Mouse (Mus musculus) R1 (cell line): ENCODE measurements around the gene Snx13.

Experiments used
- DNase-seq: peaks from one replicate; pipeline ENCODE4 v3.0.0-alpha.2; 2018; ENCODE audit warnings: low read depth, low spot score

Gene Snx13

GRCm38 (mm10) chr12:35047320-35048225, 587 bp downstream of the Snx13 start:
- DNase-seq: peak; percentile 56

GRCm38 (mm10) chr12:35048891-35049290, 1.9 kb downstream of the Snx13 start:
- DNase-seq: no peak

DNA sequence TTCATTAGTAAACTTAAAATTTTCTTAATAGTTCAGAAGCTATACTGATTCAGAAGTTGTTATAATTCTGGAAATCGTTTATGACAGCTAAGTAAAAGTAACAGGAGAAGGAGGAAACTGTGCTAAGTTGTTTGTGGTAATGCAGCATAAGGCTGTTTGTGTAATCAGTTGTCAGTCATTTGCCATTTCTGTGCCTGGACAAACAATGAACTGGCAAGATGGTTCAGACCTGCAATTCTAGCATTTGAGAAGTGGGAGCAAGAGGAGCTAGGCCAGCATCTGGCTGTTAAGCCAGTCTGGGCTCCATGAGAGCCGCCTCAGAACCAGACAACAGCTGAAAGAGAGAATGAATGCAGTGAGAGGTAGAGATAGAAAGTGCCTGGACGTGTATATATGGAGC, 3.5 kb downstream of the Snx13 start:
- DNase-seq: no peak

GRCm38 (mm10) chr12:35050964-35051758, 4.2 kb downstream of the Snx13 start:
- peak; percentile 30 for DNase-seq

DNA sequence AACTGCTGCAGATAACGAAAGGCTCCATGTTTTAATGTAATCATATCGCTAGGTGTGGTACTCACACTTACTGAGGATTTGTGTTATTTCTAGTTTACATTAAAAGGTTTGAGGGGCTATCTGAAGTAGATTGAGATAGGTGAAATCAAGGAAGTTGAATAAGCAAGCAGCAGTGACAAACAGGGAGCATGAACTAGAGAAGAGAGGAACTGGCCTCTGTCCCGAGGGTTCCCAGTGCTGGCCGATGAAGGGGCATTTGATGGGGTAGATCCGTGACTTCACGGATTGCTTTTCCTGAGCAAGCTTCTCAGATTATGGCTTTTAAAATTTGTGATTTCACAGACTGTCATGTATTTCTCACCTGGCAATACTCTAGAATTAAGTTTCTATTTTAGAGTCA, 7.4 kb downstream of the Snx13 start:
- DNase-seq: no peak

- DNase-seq: no peak
These were observed 8.4 kb downstream of the Snx13 start for GRCm38 (mm10) chr12:35055114-35056095.

GRCm38 (mm10) chr12:35063697-35064468, 16.9 kb downstream of the Snx13 start:
- no peak for DNase-seq

GRCm38 (mm10) chr12:35067621-35068020, 20.6 kb downstream of the Snx13 start:
- no peak for DNase-seq

- DNase-seq: no peak
These were observed 24.4 kb downstream of the Snx13 start for GRCm38 (mm10) chr12:35071336-35071735.

DNA sequence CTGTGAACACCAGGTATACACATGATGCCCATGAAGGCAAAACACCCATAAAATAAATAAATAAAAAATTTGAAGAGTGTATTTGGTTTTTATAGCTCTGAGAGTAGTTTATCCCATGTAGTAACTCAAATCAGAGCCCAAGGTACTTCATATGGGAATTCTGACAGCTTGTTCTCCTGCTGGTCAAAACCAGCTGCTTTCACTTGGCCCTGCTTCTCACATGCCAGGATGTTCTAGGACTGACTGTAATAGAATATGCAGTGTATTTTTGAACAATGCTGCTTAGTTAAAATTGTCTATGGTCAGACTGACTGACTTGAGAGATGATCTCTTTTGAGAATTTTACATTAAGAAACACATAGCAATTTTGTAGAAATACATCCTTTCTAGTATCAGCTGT, 25.2 kb downstream of the Snx13 start:
- DNase-seq: no peak

DNA sequence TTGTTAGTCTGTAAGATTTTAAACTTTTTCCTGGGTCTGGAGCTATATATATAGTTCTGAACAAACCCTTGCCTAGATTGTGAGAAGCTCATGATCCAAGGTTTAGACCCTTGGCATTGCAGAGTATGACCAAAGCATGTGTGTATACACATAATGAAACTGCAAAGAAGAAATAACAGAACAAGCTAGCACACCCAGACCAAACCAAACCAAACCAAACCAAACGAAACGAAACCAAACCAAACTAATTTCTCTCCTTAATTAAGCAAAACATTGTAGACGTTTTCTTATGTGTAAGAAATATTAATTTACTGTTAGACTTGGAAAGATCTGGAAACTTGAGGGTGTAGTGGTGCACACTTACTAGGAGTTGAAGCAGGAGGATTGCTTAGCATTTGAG, 29.0 kb downstream of the Snx13 start:
- DNase-seq: no peak

DNA sequence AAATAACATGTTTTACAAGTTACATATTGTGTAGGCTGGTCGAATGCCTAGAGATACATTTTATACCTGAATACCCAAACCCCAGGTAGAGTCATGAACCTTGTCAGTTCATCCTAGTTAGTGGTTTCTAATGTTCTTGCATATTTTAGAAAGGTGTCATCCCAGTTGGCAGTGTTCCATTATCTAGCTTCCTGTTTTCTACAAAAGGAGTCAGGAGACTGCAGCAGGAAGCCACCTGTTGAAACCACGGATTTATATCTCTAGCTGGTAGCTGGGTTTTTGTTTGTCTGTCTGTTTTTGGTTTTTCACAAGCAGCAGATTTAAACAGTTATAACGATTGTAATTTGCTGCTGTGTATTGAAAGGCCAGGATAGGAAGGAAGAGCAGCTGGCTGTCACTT, 76.6 kb downstream of the Snx13 start:
- no peak for DNase-seq

- no peak for DNase-seq
These were observed 106.2 kb downstream of the Snx13 start for GRCm38 (mm10) chr12:35153186-35153585.

DNA sequence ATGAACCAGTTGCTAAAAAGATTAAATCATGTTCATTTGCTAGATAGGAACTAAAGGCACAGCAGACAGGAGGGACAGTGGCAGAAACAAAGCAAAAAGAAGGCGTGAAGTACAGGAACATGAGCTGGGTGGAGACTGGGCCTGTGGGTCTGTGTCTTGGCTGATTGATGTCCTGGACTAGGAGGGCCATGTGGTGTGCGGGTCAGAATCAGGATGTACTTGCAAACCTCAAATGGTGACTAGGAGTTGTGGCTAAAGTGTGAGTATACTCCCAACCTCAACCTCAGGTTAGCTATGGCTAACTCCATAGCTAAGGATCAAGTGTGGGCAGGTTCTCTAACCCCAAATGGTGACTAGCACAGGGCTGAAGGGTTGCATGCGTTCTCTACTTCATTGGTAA, 107.2 kb downstream of the Snx13 start:
- no peak for DNase-seq

GRCm38 (mm10) chr12:35157237-35157636, 110.3 kb downstream of the Snx13 start:
- no peak for DNase-seq

DNA sequence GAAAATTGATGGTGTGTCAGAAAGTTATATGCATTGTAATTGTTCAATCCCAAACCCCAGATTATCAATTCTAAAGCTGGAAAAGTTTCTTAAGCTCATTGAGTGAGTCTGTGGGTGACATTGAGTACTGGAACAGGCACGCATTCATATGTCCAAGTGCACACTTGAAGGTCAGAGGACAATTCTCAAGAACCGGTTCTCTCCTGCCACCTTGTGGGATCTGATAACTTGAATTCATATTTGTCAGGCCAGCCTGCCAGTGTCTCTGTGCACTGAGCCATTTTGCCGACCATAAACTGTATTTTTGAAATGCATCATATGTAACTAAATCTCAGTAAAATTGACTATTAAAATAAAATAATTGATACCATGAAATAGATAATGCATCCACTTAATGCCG, 114.7 kb downstream of the Snx13 start:
- DNase-seq: no peak

- no peak for DNase-seq
These were observed 123.3 kb downstream of the Snx13 start for GRCm38 (mm10) chr12:35170275-35170674.

GRCm38 (mm10) chr12:35175938-35176337, 129.0 kb downstream of the Snx13 start:
- no peak for DNase-seq

- DNase-seq: no peak
These were observed 129.6 kb downstream of the Snx13 start for GRCm38 (mm10) chr12:35176628-35177027.

DNA sequence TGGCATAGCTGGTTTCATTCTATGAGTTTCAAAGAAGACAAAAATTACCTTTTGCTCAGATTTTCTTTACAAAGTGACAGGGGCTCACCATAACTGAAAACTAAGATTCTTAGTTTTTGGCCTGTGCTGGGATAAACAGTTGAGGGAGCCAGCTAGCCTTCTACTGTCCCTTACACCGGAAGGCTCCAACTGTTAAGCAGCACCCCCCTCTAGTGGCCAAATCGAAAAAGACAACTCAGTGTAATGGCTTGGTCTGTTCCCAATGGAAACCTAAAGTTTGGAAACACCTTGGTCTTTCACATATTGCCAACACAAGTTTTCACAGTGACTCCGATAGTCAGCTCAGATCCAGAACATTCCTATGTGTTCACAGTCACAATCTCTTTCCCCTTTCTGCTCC, 135.7 kb downstream of the Snx13 start:
- peak; percentile 72 for DNase-seq

DNA sequence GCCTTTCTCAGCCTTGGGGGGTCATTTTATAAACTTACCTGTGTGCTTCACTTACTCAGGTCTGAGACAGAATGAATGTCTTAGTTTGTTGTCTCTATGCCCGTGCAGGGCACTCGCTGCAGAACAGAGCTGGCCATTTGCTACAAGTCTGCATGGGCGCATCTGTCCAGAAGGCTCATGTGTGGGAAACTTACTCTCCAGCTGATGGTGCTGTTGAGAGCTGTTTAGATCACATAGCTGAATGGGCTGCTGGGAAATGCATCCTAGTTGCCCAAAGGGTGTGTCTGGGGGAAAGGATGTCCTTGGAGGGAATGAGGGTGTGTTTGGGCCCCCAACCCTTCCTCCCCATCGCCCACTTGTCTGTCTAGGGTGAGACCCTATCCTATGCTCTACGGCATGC, 137.3 kb downstream of the Snx13 start:
- DNase-seq: peak; percentile 11
